Mouse (Mus musculus) neural tube, embryonic 13.5 days (tissue): ENCODE data around the gene Timm8a2. TPM values are rescaled to one million over a fixed set of nuclear protein-coding genes. Genes with fewer than 3 reads are reported as not detected.

Source experiments
- ATAC-seq: fragments of 200-750 bp; cut with Nextera tagmentation; 2 replicates; pipeline ENCODE4 v1.8.0; 2017; ENCODE audit warnings: low read depth, mild to moderate bottlenecking, moderate TSS enrichment, moderate library complexity
- H3K27ac ChIP-seq: fragments of 300-500 bp; sonication (generic); replicated peaks from 2 replicates; pipeline ENCODE4 v1.5.1; 2015; ENCODE audit warnings: moderate library complexity, mild to moderate bottlenecking, inconsistent platforms
- H3K27me3 ChIP-seq: fragments of 300-500 bp; sonication (generic); 2 replicates; pipeline ENCODE4 v1.6.1; 2015; ENCODE audit warnings: mild to moderate bottlenecking, inconsistent platforms
- H3K36me3 ChIP-seq: fragments of 300-500 bp; sonication (generic); 2 replicates; pipeline ENCODE4 v1.6.1; 2015; ENCODE audit warnings: mild to moderate bottlenecking, inconsistent platforms
- H3K4me1 ChIP-seq: fragments of 300-500 bp; sonication (generic); replicated peaks from 2 replicates; pipeline ENCODE4 v1.6.1; 2015; ENCODE audit warnings: inconsistent platforms
- H3K4me2 ChIP-seq: fragments of 300-500 bp; sonication (generic); 2 replicates; pipeline ENCODE4 v1.6.1; 2015; ENCODE audit warnings: inconsistent platforms, mild to moderate bottlenecking, moderate library complexity
- H3K4me3 ChIP-seq: fragments of 300-500 bp; sonication (generic); 2 replicates; pipeline ENCODE4 v1.5.1; 2015; ENCODE audit warnings: mild to moderate bottlenecking, inconsistent platforms
- H3K9ac ChIP-seq: fragments of 300-500 bp; sonication (generic); 2 replicates; pipeline ENCODE4 v1.6.1; 2015; ENCODE audit warnings: moderate library complexity, mild to moderate bottlenecking, inconsistent platforms
- H3K9me3 ChIP-seq: fragments of 300-500 bp; sonication (generic); 2 replicates; pipeline ENCODE4 v1.6.1; 2016; ENCODE audit warnings: inconsistent platforms
- WGBS: fragments of 180-500 bp; shearing (Covaris S2); methylation state at CpG from one replicate; pipeline ENCODE4 v1.1.7; 2015; 5-methylcytosine and 5-hydroxymethylcytosine counted together
- polyA plus RNA-seq: library from polyadenylated mRNA; unstranded; fragments of >200 nt; fragmentation: Nextera tagmentation; extraction: Ambion mirVana; gene quantifications from 2 replicates; pipeline ENCODE4 v1.2.1, GENCODE M21; 2015

The Timm8a2 gene
- polyA plus RNA-seq, 1 experiment from 2014 or later, result not detected

GRCm38 (mm10) chr14:122087956-122088355 is 53.5 kb downstream of the Timm8a2 start:
- H3K9me3 ChIP-seq, result peaks cover 8% of the 10 kb centered on the region; the same call in 1 of the 2 replicates
- no peaks in the 10 kb centered on the region for H3K4me1 ChIP-seq
- H3K27me3 ChIP-seq, result no peaks in the 10 kb centered on the region
- H3K9ac ChIP-seq, result no peak overlapping the region
- H3K36me3 ChIP-seq, result no peaks in the 10 kb centered on the region
- WGBS, result 85% methylated on average over 5 of the region's 5 CpGs
- no peak overlapping the region for H3K27ac ChIP-seq
- no peak overlapping the region for H3K4me3 ChIP-seq
- no peak for ATAC-seq
- no peak overlapping the region for H3K4me2 ChIP-seq

Other genes with a start within 250 kb of the Timm8a2 start
- gene Dock9, start 236.8 kb upstream of the Timm8a2 start, polyA plus RNA-seq, result 5.2 and 6.4 TPM in 2 replicates
- gene Ubac2, start 156.1 kb upstream of the Timm8a2 start, polyA plus RNA-seq, result 54.6 and 59.3 TPM in 2 replicates
- 0.17 TPM in 1 of 2 replicates, not detected in the other for gene Gpr18, start 118.9 kb upstream of the Timm8a2 start, polyA plus RNA-seq
- 1.5 and 1.6 TPM in 2 replicates for gene Gpr183, start 69.5 kb upstream of the Timm8a2 start, polyA plus RNA-seq
- gene Tm9sf2, start 72.4 kb downstream of the Timm8a2 start, polyA plus RNA-seq, result 121 and 127 TPM in 2 replicates
- gene Clybl, start 147.0 kb downstream of the Timm8a2 start, polyA plus RNA-seq, result 10.2 TPM in 2 replicates